Mouse (Mus musculus): ENCODE measurements around the gene Rps6kc1. TPM values are rescaled to one million over a fixed set of nuclear protein-coding genes. Genes with fewer than 3 reads are reported as not detected.

Gene Rps6kc1
- total and polyA plus RNA-seq, 2 experiments = 8.1 to 9.2 TPM

GRCm38 (mm10) chr1:190658266-190658665 lies 253.3 kb downstream of the Rps6kc1 start:
- no peak for TF ChIP-seq POLR2A (IDR thresholded peaks at IDR 0.05; ENCODE audit: extremely low read depth, insufficient read depth, low read length)
- no peak for TF ChIP-seq CTCF (IDR thresholded peaks at IDR 0.05; ENCODE audit: low read depth, low read length)
- Histone ChIP-seq H3K9ac (ENCODE audit: low read depth, low read length) (no peak overlapping the region), H3K4me1 (ENCODE audit: control insufficient read depth, insufficient read depth, low read length) (no peaks in the 10 kb centered on the region), H3K27me3 (ENCODE audit: control insufficient read depth, insufficient read depth, low read length) (no peaks in the 10 kb centered on the region), H3K36me3 (ENCODE audit: control insufficient read depth, insufficient read depth, low read length) (no peaks in the 10 kb centered on the region), H3K4me3 (ENCODE audit: insufficient read depth, low read depth, low read length) (no peak overlapping the region), H3K27ac (replicated peaks; ENCODE audit: insufficient read depth, low read depth, low read length) (no peak overlapping the region), H3K79me2 (ENCODE audit: control insufficient read depth, insufficient read depth, low read length) (no peaks in the 10 kb centered on the region)
- WGBS = 93% methylated on average over 13 of the region's 13 CpGs
- no peak for DNase-seq (ENCODE audit: extremely low read depth, low read depth, low spot score)

GRCm38 (mm10) chr1:190656089-190656488 lies 255.5 kb downstream of the Rps6kc1 start:
- Histone ChIP-seq H3K36me3 (ENCODE audit: control insufficient read depth, insufficient read depth, low read length) (no peaks in the 10 kb centered on the region), H3K4me3 (ENCODE audit: insufficient read depth, low read depth, low read length) (no peak overlapping the region), H3K79me2 (ENCODE audit: control insufficient read depth, insufficient read depth, low read length) (no peaks in the 10 kb centered on the region), H3K9ac (ENCODE audit: low read depth, low read length) (no peak overlapping the region), H3K27me3 (ENCODE audit: control insufficient read depth, insufficient read depth, low read length) (no peaks in the 10 kb centered on the region), H3K27ac (replicated peaks; ENCODE audit: insufficient read depth, low read depth, low read length) (no peak overlapping the region), H3K4me1 (ENCODE audit: control insufficient read depth, insufficient read depth, low read length) (no peaks in the 10 kb centered on the region)
- TF ChIP-seq CTCF (IDR thresholded peaks at IDR 0.05; ENCODE audit: low read depth, low read length) (no peak), POLR2A (IDR thresholded peaks at IDR 0.05; ENCODE audit: extremely low read depth, insufficient read depth, low read length) (no peak)
- DNase-seq (ENCODE audit: extremely low read depth, low read depth, low spot score) = no peak
- WGBS = 69% methylated on average over 9 of the region's 9 CpGs

- Histone ChIP-seq H3K27ac (replicated peaks; ENCODE audit: insufficient read depth, low read depth, low read length) (no peak overlapping the region), H3K27me3 (ENCODE audit: control insufficient read depth, insufficient read depth, low read length) (no peaks in the 10 kb centered on the region), H3K79me2 (ENCODE audit: control insufficient read depth, insufficient read depth, low read length) (no peaks in the 10 kb centered on the region), H3K4me3 (ENCODE audit: insufficient read depth, low read depth, low read length) (no peak overlapping the region), H3K36me3 (ENCODE audit: control insufficient read depth, insufficient read depth, low read length) (no peaks in the 10 kb centered on the region), H3K4me1 (ENCODE audit: control insufficient read depth, insufficient read depth, low read length) (no peaks in the 10 kb centered on the region), H3K9ac (ENCODE audit: low read depth, low read length) (no peak overlapping the region)
- WGBS = 80% methylated on average over 7 of the region's 7 CpGs
- DNase-seq (ENCODE audit: extremely low read depth, low read depth, low spot score) = no peak
- TF ChIP-seq POLR2A (IDR thresholded peaks at IDR 0.05; ENCODE audit: extremely low read depth, insufficient read depth, low read length) (no peak), CTCF (IDR thresholded peaks at IDR 0.05; ENCODE audit: low read depth, low read length) (no peak)
Observed at GRCm38 (mm10) chr1:190655651-190656050, 255.9 kb downstream of the Rps6kc1 start.

- TF ChIP-seq POLR2A (IDR thresholded peaks at IDR 0.05; ENCODE audit: extremely low read depth, insufficient read depth, low read length) = no peak
- TF ChIP-seq CTCF (IDR thresholded peaks at IDR 0.05; ENCODE audit: low read depth, low read length) = no peak
- Histone ChIP-seq H3K27me3 (ENCODE audit: control insufficient read depth, insufficient read depth, low read length) (no peaks in the 10 kb centered on the region), H3K36me3 (ENCODE audit: control insufficient read depth, insufficient read depth, low read length) (no peaks in the 10 kb centered on the region), H3K27ac (replicated peaks; ENCODE audit: insufficient read depth, low read depth, low read length) (no peak overlapping the region), H3K4me1 (ENCODE audit: control insufficient read depth, insufficient read depth, low read length) (no peaks in the 10 kb centered on the region), H3K4me3 (ENCODE audit: insufficient read depth, low read depth, low read length) (no peak overlapping the region), H3K79me2 (ENCODE audit: control insufficient read depth, insufficient read depth, low read length) (no peaks in the 10 kb centered on the region), H3K9ac (ENCODE audit: low read depth, low read length) (no peak overlapping the region)
- 92% methylated on average over 7 of the region's 7 CpGs for WGBS
- no peak for DNase-seq (ENCODE audit: extremely low read depth, low read depth, low spot score)
Observed at GRCm38 (mm10) chr1:190655081-190655480, 256.5 kb downstream of the Rps6kc1 start.

GRCm38 (mm10) chr1:190654694-190655001 lies 256.9 kb downstream of the Rps6kc1 start:
- no peak for DNase-seq (ENCODE audit: extremely low read depth, low read depth, low spot score)
- no peak overlapping the region for H3K4me3 ChIP-seq (ENCODE audit: insufficient read depth, low read depth, low read length)
- no peaks in the 10 kb centered on the region for H3K4me1 ChIP-seq (ENCODE audit: control insufficient read depth, insufficient read depth, low read length)
- H3K27ac ChIP-seq (replicated peaks; ENCODE audit: insufficient read depth, low read depth, low read length) = no peak overlapping the region
- H3K36me3 ChIP-seq (ENCODE audit: control insufficient read depth, insufficient read depth, low read length) = no peaks in the 10 kb centered on the region
- H3K27me3 ChIP-seq (ENCODE audit: control insufficient read depth, insufficient read depth, low read length) = no peaks in the 10 kb centered on the region
- H3K9ac ChIP-seq (ENCODE audit: low read depth, low read length) = no peak overlapping the region
- TF ChIP-seq CTCF (IDR thresholded peaks at IDR 0.05; ENCODE audit: low read depth, low read length) = no peak
- no peak for TF ChIP-seq POLR2A (IDR thresholded peaks at IDR 0.05; ENCODE audit: extremely low read depth, insufficient read depth, low read length)
- H3K79me2 ChIP-seq (ENCODE audit: control insufficient read depth, insufficient read depth, low read length) = no peaks in the 10 kb centered on the region
- WGBS = 92% methylated on average over 6 of the region's 6 CpGs

DNA sequence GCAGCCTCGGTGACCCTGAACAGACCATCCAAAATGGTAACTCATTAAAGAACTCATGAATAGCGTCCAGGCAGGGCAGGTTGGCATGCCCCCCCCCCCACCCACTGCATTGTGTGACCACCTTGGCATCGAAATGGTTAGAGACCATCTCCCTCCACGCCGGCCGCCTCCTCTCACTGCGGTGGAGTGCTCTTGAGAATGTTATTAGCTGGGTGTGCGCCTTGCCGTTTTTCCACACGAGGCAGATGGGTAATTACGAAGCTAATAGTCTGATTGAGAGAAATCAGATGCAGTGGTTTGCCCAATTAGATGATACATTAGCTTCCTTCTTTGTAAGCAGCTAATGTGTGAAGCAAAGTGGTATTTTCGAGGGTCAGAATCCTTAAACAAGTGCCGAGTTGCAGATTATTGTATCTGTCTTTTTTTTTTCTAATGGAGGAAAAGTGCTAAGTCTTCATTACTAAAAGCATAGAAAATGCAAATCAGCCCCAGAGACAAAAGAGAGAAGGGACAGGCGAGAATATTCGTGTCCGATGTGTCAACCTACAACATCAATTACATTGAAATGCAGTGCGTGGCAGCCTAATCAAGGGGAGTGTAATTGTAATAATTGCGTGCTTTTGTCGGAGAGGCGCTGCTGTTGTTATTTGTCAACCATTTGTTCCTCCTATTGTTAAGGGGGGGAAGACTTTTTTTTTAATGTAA lies 257.4 kb downstream of the Rps6kc1 start:
- 89% methylated on average over 20 of the region's 20 CpGs for WGBS
- Histone ChIP-seq H3K27me3 (ENCODE audit: control insufficient read depth, insufficient read depth, low read length) (no peaks in the 10 kb centered on the region), H3K4me3 (ENCODE audit: insufficient read depth, low read depth, low read length) (no peak overlapping the region), H3K27ac (replicated peaks; ENCODE audit: insufficient read depth, low read depth, low read length) (no peak overlapping the region), H3K9ac (ENCODE audit: low read depth, low read length) (no peak overlapping the region), H3K79me2 (ENCODE audit: control insufficient read depth, insufficient read depth, low read length) (no peaks in the 10 kb centered on the region), H3K36me3 (ENCODE audit: control insufficient read depth, insufficient read depth, low read length) (no peaks in the 10 kb centered on the region), H3K4me1 (ENCODE audit: control insufficient read depth, insufficient read depth, low read length) (no peaks in the 10 kb centered on the region)
- DNase-seq (ENCODE audit: extremely low read depth, low read depth, low spot score) = no peak
- no peak for TF ChIP-seq CTCF (IDR thresholded peaks at IDR 0.05; ENCODE audit: low read depth, low read length)
- TF ChIP-seq POLR2A (IDR thresholded peaks at IDR 0.05; ENCODE audit: extremely low read depth, insufficient read depth, low read length) = no peak

Measured in liver, adult 2 months (tissue).